Mouse (Mus musculus) left cerebral cortex, postnatal 25 days (tissue): Measurements from ENCODE around the gene Tmem178b. TPM values are rescaled to one million over a fixed set of nuclear protein-coding genes. Genes with fewer than 3 reads are reported as not detected.

Experiments
- DNase-seq, 2 experiments: peaks; one replicate each; pipeline ENCODE4 v3.0.0; 2022; ENCODE audit warnings: low spot score in 2 of 2, mixed read lengths in 1 of 2
- intact Hi-C: fragments of 180-260 bp; cut with DNase I; formaldehyde crosslinking; loops from one replicate; pipeline ENCODE4 v1.15.1; 2025
- total RNA-seq, 2 experiments: library from RNA; stranded (reverse); gene quantifications; 2 replicates each; pipeline ENCODE4 v1.2.3; 2021

Gene Tmem178b
- total RNA-seq: 100 to 1,000 TPM; 278 to 312 TPM

GRCm38 (mm10) chr6:39872901-39873591, at the start of gene Tmem178b:
Gene Tmem178b, plus strand, starts transcription at chr6:39873271.
- peak; percentile 32 to 43 for DNase-seq
- intact Hi-C loops: loop anchor here (2.0 to 5.0 kb wide), 5 partner anchors 32 to 519 kb away; no protein-coding TSS in a partner anchor

- intact Hi-C loops: no loop called here
- DNase-seq: no peak
These were observed 44.3 kb upstream of the Tmem178b start for GRCm38 (mm10) chr6:39828736-39829135.

- intact Hi-C loops: no loop called here
- DNase-seq: no peak
These were observed 29.3 kb upstream of the Tmem178b start for GRCm38 (mm10) chr6:39843698-39844342.

- no peak for DNase-seq
- intact Hi-C loops: no loop called here
These were observed 25.5 kb upstream of the Tmem178b start for GRCm38 (mm10) chr6:39847538-39847937.

- peak in 1 of 2 experiments; percentile 4 for DNase-seq
- intact Hi-C loops: no loop called here
These were observed 24.3 kb upstream of the Tmem178b start for GRCm38 (mm10) chr6:39848766-39849165.

GRCm38 (mm10) chr6:39849667-39850066, 23.4 kb upstream of the Tmem178b start:
- DNase-seq: peak in 1 of 2 experiments; percentile 51
- intact Hi-C loops: no loop called here

- intact Hi-C loops: loop anchor here (1.0 to 5.0 kb wide), 5 partner anchors 60 to 522 kb away; partner anchors contain the start of gene Mrps33
These were observed 2.6 kb upstream of the Tmem178b start for GRCm38 (mm10) chr6:39870271-39871135.

GRCm38 (mm10) chr6:39871381-39872305, 1.4 kb upstream of the Tmem178b start:
- peak; percentile 89 to 96 for DNase-seq
- intact Hi-C loops: loop anchor here (2.0 to 5.0 kb wide), 6 partner anchors 33 to 521 kb away; partner anchors contain the start of gene Mrps33

More at GRCm38 (mm10) chr6:39870271-39871135, 2.6 kb upstream of the Tmem178b start:
- peak; percentile 75 to 83 for DNase-seq

GRCm38 (mm10) chr6:39872306-39872900, 668 bp upstream of the Tmem178b start:
- intact Hi-C loops: loop anchor here (2.0 to 5.0 kb wide), 5 partner anchors 32 to 520 kb away; no protein-coding TSS in a partner anchor
- DNase-seq: peak in 1 of 2 experiments; percentile 30

- DNase-seq: peak; percentile 39 to 54
- intact Hi-C loops: no loop called here
These were observed 2.1 kb downstream of the Tmem178b start for GRCm38 (mm10) chr6:39875186-39875585.

- no peak for DNase-seq
- intact Hi-C loops: no loop called here
These were observed 3.4 kb downstream of the Tmem178b start for GRCm38 (mm10) chr6:39876444-39876843.

- intact Hi-C loops: no loop called here
- peak in 1 of 2 experiments; percentile 24 for DNase-seq
These were observed 17.7 kb downstream of the Tmem178b start for GRCm38 (mm10) chr6:39890811-39891210.

GRCm38 (mm10) chr6:39896500-39896899, 23.4 kb downstream of the Tmem178b start:
- DNase-seq: no peak
- intact Hi-C loops: no loop called here

GRCm38 (mm10) chr6:39899231-39899630, 26.2 kb downstream of the Tmem178b start:
- peak in 1 of 2 experiments; percentile 33 for DNase-seq
- intact Hi-C loops: no loop called here

GRCm38 (mm10) chr6:39903220-39903773, 30.2 kb downstream of the Tmem178b start:
- no peak for DNase-seq
- intact Hi-C loops: loop anchor here (10.0 kb wide), 1 partner anchor 152 kb away; no protein-coding TSS in a partner anchor

- DNase-seq: peak; percentile 81 to 98
- intact Hi-C loops: loop anchor here (1.0 to 10.0 kb wide), 3 partner anchors 31 to 151 kb away; partner anchors contain the start of gene Tmem178b
These were observed 30.8 kb downstream of the Tmem178b start for GRCm38 (mm10) chr6:39903845-39904244.

- no peak for DNase-seq
- intact Hi-C loops: no loop called here
These were observed 41.9 kb downstream of the Tmem178b start for GRCm38 (mm10) chr6:39914956-39915355.
